Mouse (Mus musculus) T-cell, adult 2 months (primary cell): ENCODE results near the gene Nup214.

ENCODE experiments used
- DNase-seq: peaks from one replicate; pipeline ENCODE4 v3.0.0; 2022; ENCODE audit warnings: low spot score

Nup214 gene

GRCm38 (mm10) chr2:32045375-32045774 is 71.1 kb downstream of the Nup214 start:
- DNase-seq: no peak

- peak; percentile 42 for DNase-seq
These were observed 71.8 kb downstream of the Nup214 start for GRCm38 (mm10) chr2:32046009-32046408.

GRCm38 (mm10) chr2:32047323-32047722 is 73.1 kb downstream of the Nup214 start:
- peak; percentile 84 for DNase-seq

GRCm38 (mm10) chr2:32051791-32052190 is 77.6 kb downstream of the Nup214 start:
- DNase-seq: no peak

- no peak for DNase-seq
These were observed 78.2 kb downstream of the Nup214 start for GRCm38 (mm10) chr2:32052418-32052817.

GRCm38 (mm10) chr2:32055357-32055965 is 81.2 kb downstream of the Nup214 start:
- no peak for DNase-seq

- no peak for DNase-seq
These were observed 82.3 kb downstream of the Nup214 start for GRCm38 (mm10) chr2:32056524-32056923.

GRCm38 (mm10) chr2:32057360-32057759 is 83.1 kb downstream of the Nup214 start:
- peak; percentile 64 for DNase-seq

GRCm38 (mm10) chr2:32057794-32058193 is 83.6 kb downstream of the Nup214 start:
- no peak for DNase-seq

GRCm38 (mm10) chr2:32058241-32058640 is 84.0 kb downstream of the Nup214 start:
- DNase-seq: no peak

GRCm38 (mm10) chr2:32058716-32059115 is 84.5 kb downstream of the Nup214 start:
- no peak for DNase-seq

GRCm38 (mm10) chr2:32059613-32060012 is 85.4 kb downstream of the Nup214 start:
- DNase-seq: no peak

GRCm38 (mm10) chr2:32060228-32060805 is 86.1 kb downstream of the Nup214 start:
- no peak for DNase-seq

GRCm38 (mm10) chr2:32061189-32061588 is 87.0 kb downstream of the Nup214 start:
- DNase-seq: no peak

GRCm38 (mm10) chr2:32061722-32062505 is 87.7 kb downstream of the Nup214 start:
- peak; percentile 75 for DNase-seq

GRCm38 (mm10) chr2:32062626-32063410 is 88.6 kb downstream of the Nup214 start:
- DNase-seq: peak; percentile 89

- no peak for DNase-seq
These were observed 89.4 kb downstream of the Nup214 start for GRCm38 (mm10) chr2:32063451-32064151.

- DNase-seq: no peak
These were observed 90.7 kb downstream of the Nup214 start for GRCm38 (mm10) chr2:32064913-32065312.

GRCm38 (mm10) chr2:32065371-32065791 is 91.1 kb downstream of the Nup214 start:
- peak; percentile 85 for DNase-seq

GRCm38 (mm10) chr2:32066005-32066404 is 91.8 kb downstream of the Nup214 start:
- no peak for DNase-seq

GRCm38 (mm10) chr2:32068811-32069607 is 94.8 kb downstream of the Nup214 start:
- DNase-seq: peak; percentile 68
